Comparison of ENCODE assay signal across 8 mouse cellular contexts in genomic region chr15:100755498-100755859, GRCm38 (mm10). TPM values are rescaled to one million over a fixed set of nuclear protein-coding genes. Genes with fewer than 3 reads are reported as not detected.
DNase-seq lines count a peak whose midpoint lies in the region; ATAC-seq and TF ChIP-seq lines count a peak whose summit lies in the region.
"Had no signal": no experiment of that assay in that cellular context is flagged by ENCODE, and none has a peak within 500 bp of the region (broad histone marks: within the 10 kb centered on the region; RNA-seq: fewer than 3 reads in every experiment).

No protein-coding gene starts in this region.

- no peaks in the 10 kb centered on the region for H3K27me3 ChIP-seq in kidney, postnatal 0 days (ENCODE audit: insufficient read depth, low read length)
- H3K27me3 ChIP-seq in forebrain, embryonic 13.5 days: no peaks in the 10 kb centered on the region
- no peaks in the 10 kb centered on the region for H3K27me3 ChIP-seq in midbrain, embryonic 16.5 days (ENCODE audit: control insufficient read depth, insufficient read depth, low read depth, low read length)
- H3K27me3 ChIP-seq in liver, postnatal 0 days (ENCODE audit: insufficient read depth, low read length): no peaks in the 10 kb centered on the region; the same call in none of the 2 replicates

- H3K4me1 ChIP-seq in kidney, postnatal 0 days (replicated peaks; ENCODE audit: insufficient read depth, low read length): peaks cover 6% of the 10 kb centered on the region; the same call in 1 of the 2 replicates
- H3K4me1 ChIP-seq in forebrain, embryonic 13.5 days: peaks cover 14% of the 10 kb centered on the region
- H3K4me1 ChIP-seq in midbrain, embryonic 16.5 days (ENCODE audit: control insufficient read depth, insufficient read depth, low read length): peaks cover 9% of the 10 kb centered on the region
- peaks cover 3% of the 10 kb centered on the region; the same call in 1 of the 2 replicates for H3K4me1 ChIP-seq in liver, postnatal 0 days (ENCODE audit: insufficient read depth)

- peak overlapping the region; percentile 1; the same call in 1 of the 2 replicates for H3K4me2 ChIP-seq in kidney, postnatal 0 days (ENCODE audit: low read length)
- H3K4me2 ChIP-seq in forebrain, embryonic 13.5 days: peak overlapping the region; percentile 54
- peak overlapping the region; percentile 29 for H3K4me2 ChIP-seq in midbrain, embryonic 16.5 days (ENCODE audit: low read length)
- H3K4me2 ChIP-seq in liver, postnatal 0 days (ENCODE audit: low read depth, low read length): no peak overlapping the region
- H3K4me2 ChIP-seq: liver, embryonic 15.5 days had no signal

- no peak for ATAC-seq in kidney, postnatal 0 days (replicated peaks; ENCODE audit: low FRiP score, low read depth)
- ATAC-seq in forebrain, embryonic 13.5 days: peak; percentile 29; the same call in 1 of the 2 replicates
- ATAC-seq in midbrain, embryonic 16.5 days: no peak
- no peak for ATAC-seq in liver, postnatal 0 days

- TF ChIP-seq CTCF in kidney, postnatal 0 days (IDR thresholded peaks at IDR 0.05; ENCODE audit: low read depth): no peak
- no peak for TF ChIP-seq CTCF in brain, embryonic 14.5 days (IDR thresholded peaks at IDR 0.05; ENCODE audit: borderline replicate concordance, extremely low read depth, insufficient read depth, insufficient read length)
- no peak for TF ChIP-seq CTCF in liver, postnatal 0 days (IDR thresholded peaks at IDR 0.05; ENCODE audit: low read depth)

- no peak overlapping the region for H3K4me3 ChIP-seq in kidney, postnatal 0 days (replicated peaks; ENCODE audit: low read depth, low read length)
- peak overlapping the region; percentile 19 for H3K4me3 ChIP-seq in forebrain, embryonic 13.5 days
- H3K4me3 ChIP-seq in midbrain, embryonic 16.5 days (ENCODE audit: low read depth, low read length): no peak overlapping the region
- H3K4me3 ChIP-seq in liver, postnatal 0 days (ENCODE audit: low read depth, low read length): no peak overlapping the region
- H3K4me3 ChIP-seq: liver, embryonic 15.5 days had no signal

- no peak overlapping the region for H3K9ac ChIP-seq in kidney, postnatal 0 days (ENCODE audit: low read depth, low read length)
- peak overlapping the region; percentile 48 for H3K9ac ChIP-seq in forebrain, embryonic 13.5 days
- no peak overlapping the region for H3K9ac ChIP-seq in midbrain, embryonic 16.5 days (ENCODE audit: low read depth, low read length)
- no peak overlapping the region for H3K9ac ChIP-seq in liver, postnatal 0 days (replicated peaks)
- H3K9ac ChIP-seq: liver, embryonic 15.5 days had no signal

- no peak overlapping the region for H3K27ac ChIP-seq in kidney, postnatal 0 days
- H3K27ac ChIP-seq in forebrain, embryonic 13.5 days: peak overlapping the region; percentile 51; the same call in 1 of the 2 replicates
- no peak overlapping the region for H3K27ac ChIP-seq in midbrain, embryonic 16.5 days (ENCODE audit: low read length)
- no peak overlapping the region for H3K27ac ChIP-seq in liver, postnatal 0 days (ENCODE audit: low read depth)
- H3K27ac ChIP-seq: liver, embryonic 15.5 days had no signal

- no peaks in the 10 kb centered on the region for H3K9me3 ChIP-seq in kidney, postnatal 0 days (replicated peaks; ENCODE audit: low read length)
- no peaks in the 10 kb centered on the region for H3K9me3 ChIP-seq in forebrain, embryonic 13.5 days (replicated peaks)
- no peaks in the 10 kb centered on the region for H3K9me3 ChIP-seq in midbrain, embryonic 16.5 days (replicated peaks; ENCODE audit: control insufficient read depth, low read length, poor library complexity, severe bottlenecking)
- no peaks in the 10 kb centered on the region for H3K9me3 ChIP-seq in liver, postnatal 0 days (ENCODE audit: low read length)
- H3K9me3 ChIP-seq: liver, embryonic 15.5 days had no signal

- no peak for DNase-seq in kidney, postnatal 0 days (ENCODE audit: low spot score)
- DNase-seq in kidney, adult 11 months: no peak
- peak; percentile 54 for DNase-seq in brain, embryonic 14.5 days (ENCODE audit: low read depth)
- no peak for DNase-seq in liver, postnatal 0 days
- no peak for DNase-seq in cerebellum, adult 11 months

- no peak for TF ChIP-seq EP300 in liver, postnatal 0 days (IDR thresholded peaks at IDR 0.05; ENCODE audit: low read depth)

- 18% methylated on average over 6 of the region's 8 CpGs for WGBS in kidney, postnatal 0 days
- WGBS in forebrain, embryonic 13.5 days: 26% methylated on average over 5 of the region's 8 CpGs
- 38% methylated on average over 6 of the region's 8 CpGs for WGBS in midbrain, embryonic 16.5 days
- 45% methylated on average over 7 of the region's 8 CpGs for WGBS in liver, postnatal 0 days (ENCODE audit: insufficient replicate concordance)

- no peaks in the 10 kb centered on the region for H3K36me3 ChIP-seq in kidney, postnatal 0 days (ENCODE audit: insufficient read depth, low read length)
- H3K36me3 ChIP-seq in forebrain, embryonic 13.5 days (ENCODE audit: poor library complexity, severe bottlenecking): no peaks in the 10 kb centered on the region
- no peaks in the 10 kb centered on the region for H3K36me3 ChIP-seq in midbrain, embryonic 16.5 days (ENCODE audit: control insufficient read depth, insufficient read depth, low read length)
- no peaks in the 10 kb centered on the region for H3K36me3 ChIP-seq in liver, postnatal 0 days (replicated peaks; ENCODE audit: insufficient read depth, low read length)
- H3K36me3 ChIP-seq: liver, embryonic 15.5 days had no signal

- TF ChIP-seq POLR2A in brain, embryonic 14.5 days (IDR thresholded peaks at IDR 0.05; ENCODE audit: borderline replicate concordance, extremely low read depth, insufficient read depth, insufficient read length, poor library complexity, severe bottlenecking): no peak

RNA-seq across cellular contexts. Expression of gene Slc4a8, which starts 6.1 kb away (rescaled TPM):
- 7.5 and 9.5 TPM in 2 replicates for polyA plus RNA-seq in kidney, postnatal 0 days (2015; fragmentation: Nextera tagmentation; extraction: Ambion mirVana)
- polyA plus RNA-seq in brain, embryonic 14.5 days (2012; rRNA removed): 23.8 and 31.3 TPM in 2 replicates
- 17.1 and 19.5 TPM in 2 replicates for polyA plus RNA-seq in forebrain, embryonic 13.5 days (2015; fragmentation: Nextera tagmentation; extraction: Ambion mirVana)
- polyA plus RNA-seq in midbrain, embryonic 16.5 days (2015; fragmentation: Nextera tagmentation; extraction: Ambion mirVana): 30.5 and 31.1 TPM in 2 replicates
- polyA plus RNA-seq in liver, postnatal 0 days (2015; fragmentation: Nextera tagmentation; extraction: Ambion mirVana): 1.0 and 1.1 TPM in 2 replicates

RNA-seq across cellular contexts. Expression of gene Galnt6, which starts 26.3 kb away (rescaled TPM):
- polyA plus RNA-seq in kidney, postnatal 0 days (2015; fragmentation: Nextera tagmentation; extraction: Ambion mirVana): 1.2 and 1.3 TPM in 2 replicates
- 0.09 and 0.22 TPM in 2 replicates for polyA plus RNA-seq in brain, embryonic 14.5 days (2012; rRNA removed)
- polyA plus RNA-seq in forebrain, embryonic 13.5 days (2015; fragmentation: Nextera tagmentation; extraction: Ambion mirVana): 0.06 and 0.10 TPM in 2 replicates
- 0.19 and 0.24 TPM in 2 replicates for polyA plus RNA-seq in midbrain, embryonic 16.5 days (2015; fragmentation: Nextera tagmentation; extraction: Ambion mirVana)
- polyA plus RNA-seq in liver, postnatal 0 days (2015; fragmentation: Nextera tagmentation; extraction: Ambion mirVana): 1.3 and 1.6 TPM in 2 replicates
